Mouse (Mus musculus) lung, postnatal 25 days (tissue): ENCODE measurements around the gene Ccdc174.

ENCODE experiments used
- DNase-seq: peaks from one replicate; pipeline ENCODE4 v3.0.0; 2022; ENCODE audit warnings: low spot score

Ccdc174 gene

DNA sequence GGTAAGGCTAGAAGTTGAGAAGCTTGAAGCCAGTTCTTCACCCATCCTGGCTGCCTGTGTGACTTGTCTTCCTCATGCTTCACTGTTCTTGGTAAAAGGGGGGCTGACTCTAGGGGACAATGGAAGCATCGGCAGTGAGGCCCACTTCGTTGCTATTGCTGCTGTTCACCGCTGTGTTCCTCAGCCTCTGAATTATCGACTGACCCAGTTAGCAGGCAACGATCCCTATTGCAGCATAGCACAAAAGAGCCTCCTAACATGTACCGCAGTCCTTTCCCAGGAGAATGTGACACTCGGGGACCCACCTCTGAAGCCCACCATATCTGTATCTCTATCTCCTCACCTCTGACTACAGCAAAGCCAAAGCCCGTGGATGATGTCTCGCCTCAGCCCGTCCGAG lies 39.9 kb downstream of the Ccdc174 start:
- DNase-seq = no peak

DNA sequence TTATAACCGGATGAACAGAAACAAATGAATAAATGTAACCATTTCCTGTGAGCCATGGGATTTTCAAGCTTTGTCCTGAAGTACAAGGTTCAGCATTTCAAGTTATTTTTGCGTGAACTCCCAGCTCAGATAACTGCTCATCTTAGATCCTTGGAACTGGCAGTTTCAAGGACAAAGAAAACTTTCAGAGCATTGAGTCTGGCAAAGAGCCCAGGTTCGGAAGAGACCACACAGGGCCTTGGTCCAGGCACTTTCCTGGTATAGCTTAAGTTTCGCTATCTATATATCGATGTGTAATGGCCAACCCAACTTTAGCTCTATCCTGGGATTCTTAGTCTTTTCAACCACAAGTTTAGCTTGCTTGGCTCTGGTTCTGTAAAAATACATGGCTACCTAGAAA lies 53.4 kb downstream of the Ccdc174 start:
- no peak for DNase-seq

DNA sequence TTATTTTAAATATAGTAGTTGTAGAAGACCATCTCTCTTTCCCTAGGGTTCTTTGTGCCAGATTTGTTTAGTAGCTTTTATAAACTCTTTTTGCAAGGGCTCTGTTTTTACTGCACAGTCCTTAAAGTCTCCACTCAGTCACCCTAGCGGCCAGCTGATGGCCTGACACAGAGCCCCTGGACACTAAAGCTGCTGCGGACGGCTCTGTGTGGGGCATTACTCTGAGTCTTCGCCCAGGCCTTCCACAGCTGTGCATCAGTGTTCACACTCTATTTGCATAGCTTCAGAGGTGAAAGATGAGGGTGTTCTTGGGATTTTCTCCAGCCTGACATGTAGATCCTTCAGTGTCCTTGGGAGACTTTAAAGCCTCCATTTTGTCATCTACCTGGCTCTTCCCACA lies 60.6 kb downstream of the Ccdc174 start:
- DNase-seq = no peak

DNA sequence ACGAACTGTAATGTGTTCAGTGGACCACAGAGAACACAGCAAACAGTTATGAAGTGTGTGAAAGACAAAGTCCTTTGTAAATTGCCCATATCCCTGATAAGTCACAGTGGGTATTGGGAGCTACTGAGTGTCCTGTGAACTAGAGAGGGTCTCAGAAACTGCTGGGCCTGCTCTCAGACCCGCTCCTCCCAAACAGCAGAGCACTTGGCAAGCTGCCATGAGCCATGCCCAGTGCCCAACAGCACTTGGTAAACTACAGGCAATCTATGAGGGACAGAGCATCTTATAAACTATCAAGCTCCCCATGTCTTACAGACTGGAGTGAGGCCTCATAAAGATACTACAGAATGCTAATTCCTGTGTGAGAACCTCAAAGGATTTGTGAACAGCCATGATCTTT lies 70.6 kb downstream of the Ccdc174 start:
- no peak for DNase-seq
